Mouse (Mus musculus) layer of hippocampus, adult 6 months (tissue): Measurements from ENCODE around the gene Ssxb5. TPM values are rescaled to one million over a fixed set of nuclear protein-coding genes. Genes with fewer than 3 reads are reported as not detected.

Experiments
- long read RNA-seq, 2 experiments: library from polyadenylated mRNA; unstranded; transcript quantifications; one replicate each; pipeline ENCODE4 v2.0.0; 2019 to 2020
- polyA plus RNA-seq: library from polyadenylated mRNA; unstranded; fragments of <200 nt; fragmentation: Nextera tagmentation; gene quantifications from 2 replicates; pipeline ENCODE4 v1.2.3, GENCODE M21; 2021

Gene Ssxb5
- polyA plus RNA-seq, result not detected in 2 replicates
- long read RNA-seq, experiment 1, result 0 reads
- long read RNA-seq, experiment 2, result 0 reads

DNA sequence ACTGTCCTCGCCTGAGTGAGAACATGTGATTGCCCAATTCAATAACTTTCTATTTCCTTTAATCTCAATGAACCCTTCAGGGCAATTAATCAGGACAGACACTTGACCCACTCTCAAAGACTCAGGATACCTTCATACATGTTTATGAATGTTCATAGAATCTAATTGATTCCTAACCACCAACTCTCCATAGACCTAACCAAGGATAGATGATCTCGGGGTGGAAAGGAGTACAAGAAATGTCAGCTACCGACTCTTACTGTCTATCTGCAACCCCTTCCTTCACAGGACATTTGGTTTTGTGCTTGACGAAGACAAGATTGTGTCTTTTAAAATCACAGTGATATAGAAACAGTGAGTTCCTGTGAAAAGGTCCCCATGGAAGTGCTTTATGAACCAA lies at the start of gene Ssxb5:
Gene Ssxb5, plus strand, starts transcription at position 301 of the 400 bp plus-strand sequence.

GRCm38 (mm10) chrX:8843694-8844093 lies 40.2 kb downstream of the Ssxb5 start, which contains the start of gene Gm6592:
Gm6592 (plus strand) TSS chrX:8843994.

Other genes with a start within 250 kb of the Ssxb5 start
- not detected in 2 replicates for gene Ssxb3, start 211.9 kb upstream of the Ssxb5 start, polyA plus RNA-seq
- not detected in 2 replicates for gene Ssxb8, start 112.8 kb upstream of the Ssxb5 start, polyA plus RNA-seq
- gene Ssx9, start 55.3 kb upstream of the Ssxb5 start, polyA plus RNA-seq, result not detected in 2 replicates
- gene Gm6592, start 40.3 kb downstream of the Ssxb5 start, polyA plus RNA-seq, result not detected in 2 replicates
- not detected in 2 replicates for gene Gm5751, start 70.6 kb downstream of the Ssxb5 start, polyA plus RNA-seq
- gene B630019K06Rik, start 88.7 kb downstream of the Ssxb5 start, polyA plus RNA-seq, result 5.2 and 6.2 TPM in 2 replicates
- gene Fthl17b, start 159.3 kb downstream of the Ssxb5 start, polyA plus RNA-seq, result not detected in 2 replicates
- gene Fthl17c, start 172.9 kb downstream of the Ssxb5 start, polyA plus RNA-seq, result not detected in 2 replicates
- gene Fthl17d, start 183.1 kb downstream of the Ssxb5 start, polyA plus RNA-seq, result not detected in 2 replicates
- not detected in 2 replicates for gene Fthl17e, start 229.8 kb downstream of the Ssxb5 start, polyA plus RNA-seq